Mouse (Mus musculus) ES-CJ7 (cell line): Measurements from ENCODE around the gene Usp22.
A peak's percentile ranks its signal among the peaks of the same experiment; 100 is the strongest.

Experiments used
- DNase-seq: peaks from one replicate; pipeline ENCODE4 v3.0.0; 2011; ENCODE audit warnings: low read depth, low spot score

Usp22 gene

DNA sequence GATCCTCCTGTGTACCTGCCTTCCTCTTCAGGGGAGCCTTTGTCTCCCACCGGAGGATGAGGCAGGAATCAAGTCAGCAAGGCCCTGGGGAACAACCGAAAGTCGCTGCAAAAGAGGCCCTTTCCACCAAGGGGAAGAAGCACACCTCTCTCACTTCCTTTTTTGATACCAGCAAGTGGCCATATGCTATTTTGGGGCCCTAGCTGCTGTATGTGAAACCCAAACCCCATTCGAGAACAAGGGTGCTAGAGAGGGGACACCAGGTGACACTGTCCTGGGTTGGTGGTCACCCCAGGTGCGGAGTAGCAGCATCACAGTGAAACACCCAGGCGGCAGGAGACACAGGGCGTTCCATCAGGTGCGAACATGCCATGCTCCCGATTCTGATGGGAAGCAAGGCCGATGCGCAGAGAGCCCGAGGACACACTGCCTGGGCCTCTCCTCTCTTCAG, 65.9 kb downstream of the Usp22 start:
- DNase-seq, result no peak

DNA sequence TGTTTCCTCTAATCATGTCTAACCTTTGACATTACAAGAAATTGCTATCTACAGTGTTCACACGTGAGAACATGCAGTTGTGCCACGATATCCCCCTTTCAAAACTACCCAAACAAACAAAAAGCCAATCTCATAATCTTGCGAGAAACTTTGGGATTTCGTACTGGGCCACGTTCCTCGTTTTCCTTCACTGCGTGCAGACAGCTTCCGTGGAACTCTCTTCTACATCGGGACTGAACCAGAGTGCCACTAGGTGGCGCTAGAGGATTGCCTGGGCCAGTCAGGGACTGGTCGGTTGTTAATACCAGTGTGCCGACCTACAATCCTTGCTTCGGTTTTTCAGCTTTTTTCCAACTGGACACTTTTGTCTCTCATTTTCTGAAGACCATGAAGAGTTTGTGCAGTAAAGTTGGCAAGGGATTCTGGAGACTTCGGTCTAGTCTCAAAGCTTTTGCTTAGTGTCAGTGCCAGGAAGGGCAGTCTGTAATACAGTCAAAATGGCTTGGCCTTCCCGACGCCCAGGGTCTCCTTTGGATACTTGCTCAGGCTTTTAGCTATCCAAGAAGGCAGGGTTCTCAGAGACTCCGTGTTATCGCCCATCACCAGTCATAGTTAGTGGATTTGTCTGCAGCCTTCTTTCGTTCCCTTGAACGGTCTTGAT, 70.5 kb downstream of the Usp22 start:
- DNase-seq, result peak; percentile 93

DNA sequence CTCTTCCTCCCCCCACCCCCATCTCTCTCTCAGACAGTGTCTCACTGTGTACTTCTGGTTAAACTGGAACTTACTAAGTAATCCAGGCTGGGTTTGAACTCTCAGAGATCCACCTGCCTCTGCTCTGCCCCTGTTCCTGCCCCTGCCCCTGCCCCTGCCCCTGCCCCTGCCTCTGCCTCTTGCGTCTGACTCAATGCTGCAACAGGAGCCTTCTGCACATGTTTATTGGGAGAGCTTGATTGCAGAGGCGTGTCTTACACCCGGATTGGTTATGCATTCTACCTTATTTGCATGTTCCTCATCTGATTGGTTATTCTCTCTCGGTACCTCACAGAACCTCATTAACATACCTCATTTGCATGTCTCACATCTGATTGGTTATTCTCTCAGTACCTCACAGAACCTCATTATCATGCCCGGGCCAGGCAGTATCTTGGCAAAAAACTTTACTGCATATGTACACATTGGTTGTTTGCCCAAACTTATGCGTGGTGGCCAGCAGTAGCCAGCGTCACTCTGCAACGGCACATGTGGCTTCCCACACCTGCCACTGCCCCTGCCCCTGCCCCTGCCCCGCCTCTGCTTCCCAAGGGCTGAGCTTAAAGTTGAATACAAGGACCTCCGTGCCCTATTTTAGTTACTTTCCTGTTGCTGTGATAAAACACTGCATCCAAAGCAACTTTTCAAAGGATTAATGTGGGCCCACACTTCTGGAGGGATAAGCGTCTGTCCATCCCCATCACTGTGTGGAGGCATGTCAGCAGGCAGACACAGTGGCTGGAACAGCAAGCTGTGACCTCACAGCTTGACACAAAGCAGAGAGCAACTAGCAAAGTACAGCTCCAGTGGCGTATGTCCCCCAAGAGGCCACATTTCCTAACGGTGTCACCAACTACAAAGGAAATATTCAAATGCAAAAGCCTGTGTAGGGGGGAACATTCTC, 72.2 kb downstream of the Usp22 start:
- DNase-seq, result peak; percentile 19
